In the genomic region with DNA sequence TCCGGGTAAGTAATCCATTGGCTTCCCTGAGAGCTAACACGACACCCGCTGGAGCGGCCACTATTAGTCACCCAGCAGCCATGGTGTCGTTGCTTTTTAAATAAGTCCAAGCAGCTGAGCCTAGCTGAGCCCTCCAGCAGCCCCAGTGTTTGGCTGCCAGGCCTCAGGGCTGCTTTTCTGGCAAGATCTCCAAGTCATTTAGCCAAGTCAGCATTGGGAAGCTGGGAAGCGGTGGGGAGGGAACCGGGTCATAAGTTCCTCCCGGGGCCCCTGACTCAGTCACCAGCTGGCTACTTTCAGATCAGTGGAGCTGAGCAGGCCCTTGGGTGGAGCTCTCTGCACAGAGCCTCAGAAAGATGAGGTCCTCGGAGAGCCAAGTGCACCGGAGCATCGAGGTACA, we compare ENCODE assay signal across 8 mouse cellular contexts. TPM values are rescaled to one million over a fixed set of nuclear protein-coding genes. Genes with fewer than 3 reads are reported as not detected.
DNase-seq lines count a peak whose midpoint lies in the region; ATAC-seq and TF ChIP-seq lines count a peak whose summit lies in the region.
"Had no signal": no experiment of that assay in that cellular context is flagged by ENCODE, and none has a peak within 500 bp of the region (broad histone marks: within the 10 kb centered on the region; RNA-seq: fewer than 3 reads in every experiment).

No protein-coding gene starts in this region.

- intact Hi-C loops in left cerebral cortex, postnatal 36 days (cut with DNase I): no loop called here

- no peaks in the 10 kb centered on the region for H3K27me3 ChIP-seq in Patski
- no peaks in the 10 kb centered on the region for H3K27me3 ChIP-seq in liver, embryonic 12.5 days (replicated peaks)

- no peaks in the 10 kb centered on the region for H3K9me3 ChIP-seq in liver, embryonic 12.5 days (replicated peaks)

- no peak overlapping the region for H3K4me3 ChIP-seq in liver, embryonic 12.5 days

- CTCF ChIA-PET in Patski (lab: Charles Lee): interaction anchor here (0.9 to 1.9 kb wide), 7 partner anchors 9 to 86 kb away, joined by 3 to 15 read pairs (median 5); no protein-coding TSS in a partner anchor

- peak; percentile 79 for ATAC-seq in Patski
- no peak for ATAC-seq in erythroblast, adult 5-6 weeks (replicated peaks; ENCODE audit: low FRiP score, poor library complexity, severe bottlenecking)
- no peak for ATAC-seq in liver, embryonic 12.5 days

- no peaks in the 10 kb centered on the region for H3K36me3 ChIP-seq in liver, embryonic 12.5 days

- POLR2A ChIA-PET in Patski (lab: Charles Lee): interaction anchor here (0.6 to 1.1 kb wide), 2 partner anchors 20 to 74 kb away, joined by 3 to 5 read pairs; no protein-coding TSS in a partner anchor

- no peak for TF ChIP-seq CTCF in Patski (IDR thresholded peaks at IDR 0.05)

- no peaks in the 10 kb centered on the region for H3K4me1 ChIP-seq in liver, embryonic 12.5 days

- in situ Hi-C loops in Patski (cut with MboI; ENCODE audit: low pct_unique_long_range_greater_than_20kb): no loop called here

- peak; percentile 92 for DNase-seq in 3T3-L1 (ENCODE audit: low read depth, low spot score)
- DNase-seq in Patski (ENCODE audit: low read depth, low spot score): peak; percentile 85
- peak; percentile 86 for DNase-seq in gastrocnemius, postnatal 25 days
- peak; percentile 46 to 74 for DNase-seq in kidney, postnatal 25 days
- no peak for DNase-seq in left cerebral cortex, postnatal 36 days (ENCODE audit: low spot score in 2 of 2)

- H3K4me2 ChIP-seq in liver, embryonic 12.5 days: no peak overlapping the region

- no peak overlapping the region for H3K27ac ChIP-seq in liver, embryonic 12.5 days

- WGBS in liver, embryonic 12.5 days (ENCODE audit: insufficient replicate concordance): 70% methylated on average over 11 of the region's 11 CpGs

- H3K9ac ChIP-seq in liver, embryonic 12.5 days: no peak overlapping the region

RNA-seq across cellular contexts. Expression of gene Adamts14, which starts 12.0 kb away (rescaled TPM):
- polyA plus RNA-seq in Patski (2021): 13.2 TPM
- total RNA-seq in gastrocnemius, postnatal 25 days (2021): 1 to 10 TPM; 2.1 to 2.4 TPM
- 0.21 TPM in 1 of 2 replicates, not detected in the other for total RNA-seq in erythroblast, adult 5-6 weeks (2015; ENCODE audit: low replicate concordance)
- not detected in 2 replicates for total RNA-seq in erythroblast, adult 5-6 weeks (2017; ENCODE audit: low replicate concordance)
- total RNA-seq in left cerebral cortex, postnatal 36 days (2021): under 1 TPM; 0.20 to 0.41 TPM
- 0.27 and 0.38 TPM in 2 replicates for polyA plus RNA-seq in liver, embryonic 12.5 days (2016; fragmentation: Nextera tagmentation; extraction: Ambion mirVana)

RNA-seq across cellular contexts. Expression of gene Prf1, which starts 12.4 kb away (rescaled TPM):
- not detected for polyA plus RNA-seq in Patski (2021)
- not detected for total RNA-seq in gastrocnemius, postnatal 25 days (2021)
- total RNA-seq in erythroblast, adult 5-6 weeks (2015; ENCODE audit: low replicate concordance): not detected in 2 replicates
- not detected in 2 replicates for total RNA-seq in erythroblast, adult 5-6 weeks (2017; ENCODE audit: low replicate concordance)
- not detected for total RNA-seq in left cerebral cortex, postnatal 36 days (2021)
- not detected in 2 replicates for polyA plus RNA-seq in liver, embryonic 12.5 days (2016; fragmentation: Nextera tagmentation; extraction: Ambion mirVana)
- polyA plus RNA-seq: limb, embryonic 11.5 days had no signal

Comparison
In these comparisons a context has a peak if more than half of its experiments do, and no peak if none do; other contexts are left out.
1. DNase-seq: peak in 3T3-L1 (single experiment), Patski (single experiment), gastrocnemius, postnatal 25 days (single experiment) and kidney, postnatal 25 days (2 of 2); none in left cerebral cortex, postnatal 36 days (0 of 2).